ENCODE assay signal across 27 mouse cellular contexts in genomic region chr11:104400961-104401360, GRCm38 (mm10).
DNase-seq lines count a peak whose midpoint lies in the region; ATAC-seq and TF ChIP-seq lines count a peak whose summit lies in the region.
"Had no signal": no experiment of that assay in that cellular context is flagged by ENCODE, and none has a peak within 500 bp of the region (broad histone marks: within the 10 kb centered on the region; RNA-seq: fewer than 3 reads in every experiment).

No protein-coding gene starts in this region.

- H3K4me1 ChIP-seq in heart, embryonic 15.5 days (replicated peaks) = peaks cover 24% of the 10 kb centered on the region
- peaks cover 8% of the 10 kb centered on the region; the same call in 1 of the 2 replicates for H3K4me1 ChIP-seq in heart, embryonic 10.5 days
- H3K4me1 ChIP-seq in midbrain, postnatal 0 days (ENCODE audit: insufficient read depth, low read length) = no peaks in the 10 kb centered on the region
- H3K4me1 ChIP-seq in midbrain, embryonic 15.5 days = peaks cover 20% of the 10 kb centered on the region
- H3K4me1 ChIP-seq: embryonic facial prominence, embryonic 15.5 days had no signal

- H3K9me3 ChIP-seq in heart, embryonic 15.5 days (replicated peaks) = no peaks in the 10 kb centered on the region
- H3K9me3 ChIP-seq in heart, embryonic 10.5 days = no peaks in the 10 kb centered on the region
- no peaks in the 10 kb centered on the region for H3K9me3 ChIP-seq in midbrain, postnatal 0 days (ENCODE audit: low read length)
- no peaks in the 10 kb centered on the region for H3K9me3 ChIP-seq in midbrain, embryonic 15.5 days
- H3K9me3 ChIP-seq: embryonic facial prominence, embryonic 13.5 days; embryonic facial prominence, embryonic 15.5 days; forebrain, embryonic 10.5 days; forebrain, embryonic 12.5 days; forebrain, embryonic 15.5 days; G1E had no signal

- 42% methylated on average over 5 of the region's 5 CpGs for WGBS in heart, embryonic 15.5 days
- 57% methylated on average over 5 of the region's 5 CpGs for WGBS in heart, embryonic 10.5 days
- WGBS in midbrain, postnatal 0 days = 34% methylated on average over 5 of the region's 5 CpGs
- 46% methylated on average over 5 of the region's 5 CpGs for WGBS in midbrain, embryonic 15.5 days

- no peak overlapping the region for H3K9ac ChIP-seq in heart, embryonic 15.5 days
- no peak overlapping the region for H3K9ac ChIP-seq in midbrain, postnatal 0 days (replicated peaks; ENCODE audit: low read length, poor library complexity, severe bottlenecking)
- no peak overlapping the region for H3K9ac ChIP-seq in midbrain, embryonic 15.5 days
- H3K9ac ChIP-seq: embryonic facial prominence, embryonic 13.5 days; embryonic facial prominence, embryonic 15.5 days; forebrain, embryonic 12.5 days; forebrain, embryonic 15.5 days; forebrain, postnatal 0 days had no signal

- H3K36me3 ChIP-seq in heart, embryonic 15.5 days = peaks cover 9% of the 10 kb centered on the region; the same call in 1 of the 2 replicates
- H3K36me3 ChIP-seq in heart, embryonic 10.5 days = peaks cover 24% of the 10 kb centered on the region
- peaks cover 3% of the 10 kb centered on the region; the same call in 1 of the 2 replicates for H3K36me3 ChIP-seq in midbrain, postnatal 0 days (ENCODE audit: insufficient read depth, low read length)
- H3K36me3 ChIP-seq in midbrain, embryonic 15.5 days (replicated peaks) = no peaks in the 10 kb centered on the region
- H3K36me3 ChIP-seq: forebrain, embryonic 15.5 days had no signal

- no peak for DNase-seq in frontal cortex, postnatal 25 days (ENCODE audit: low spot score in 2 of 2)
- no peak for DNase-seq in heart, embryonic 10.5 days (ENCODE audit: low spot score)
- no peak for DNase-seq in midbrain, postnatal 0 days (ENCODE audit: low spot score)
- DNase-seq: adrenal gland, adult 2 months; adrenal gland, postnatal 10 days; adrenal gland, postnatal 25 days; B cell, adult 2 months; cerebellum, adult 11 months; cerebellum, adult 18-20 months; cerebellum, adult 8-10 months; cerebellum, adult 9-11 months; cerebellum, postnatal 14 days; cerebellum, postnatal 36 days; embryo, embryonic 11 days; forebrain, postnatal 0 days had no signal

- no peak for TF ChIP-seq CTCF in midbrain, postnatal 0 days (IDR thresholded peaks at IDR 0.05)

- no peak overlapping the region for H3K4me2 ChIP-seq in heart, embryonic 15.5 days
- H3K4me2 ChIP-seq in midbrain, postnatal 0 days (ENCODE audit: low read depth, low read length, poor library complexity, severe bottlenecking) = no peak overlapping the region
- no peak overlapping the region for H3K4me2 ChIP-seq in midbrain, embryonic 15.5 days
- H3K4me2 ChIP-seq: embryonic facial prominence, embryonic 13.5 days; embryonic facial prominence, embryonic 15.5 days; forebrain, embryonic 12.5 days; forebrain, embryonic 15.5 days had no signal

- no peak overlapping the region for H3K4me3 ChIP-seq in heart, embryonic 15.5 days
- no peak overlapping the region for H3K4me3 ChIP-seq in heart, embryonic 10.5 days
- no peak overlapping the region for H3K4me3 ChIP-seq in midbrain, postnatal 0 days (ENCODE audit: low read depth, low read length)
- no peak overlapping the region for H3K4me3 ChIP-seq in midbrain, embryonic 15.5 days
- H3K4me3 ChIP-seq: embryonic facial prominence, embryonic 13.5 days; embryonic facial prominence, embryonic 15.5 days; erythroblast, embryonic 14.5 days; forebrain, embryonic 10.5 days; forebrain, embryonic 12.5 days; forebrain, embryonic 15.5 days had no signal

- 0 out of 2 replicates have a peak overlapping the region, but pooled peaks have one; percentile 12 for H3K27ac ChIP-seq in heart, embryonic 15.5 days
- no peak overlapping the region for H3K27ac ChIP-seq in heart, embryonic 10.5 days
- peak overlapping the region; percentile 9; the same call in 1 of the 2 replicates for H3K27ac ChIP-seq in midbrain, postnatal 0 days (ENCODE audit: low read depth, low read length)
- H3K27ac ChIP-seq in midbrain, embryonic 15.5 days = no peak overlapping the region
- H3K27ac ChIP-seq: embryonic facial prominence, embryonic 13.5 days; embryonic facial prominence, embryonic 15.5 days; forebrain, embryonic 10.5 days; forebrain, embryonic 12.5 days; forebrain, embryonic 15.5 days had no signal

- no peaks in the 10 kb centered on the region for H3K27me3 ChIP-seq in heart, embryonic 15.5 days
- no peaks in the 10 kb centered on the region for H3K27me3 ChIP-seq in heart, embryonic 10.5 days (ENCODE audit: insufficient read depth, poor library complexity, severe bottlenecking)
- no peaks in the 10 kb centered on the region for H3K27me3 ChIP-seq in midbrain, postnatal 0 days (ENCODE audit: insufficient read depth, low read length)
- H3K27me3 ChIP-seq in midbrain, embryonic 15.5 days (replicated peaks) = no peaks in the 10 kb centered on the region
- H3K27me3 ChIP-seq: CH12.LX; embryonic facial prominence, embryonic 13.5 days; embryonic facial prominence, embryonic 15.5 days; forebrain, embryonic 12.5 days; forebrain, embryonic 15.5 days had no signal

- ATAC-seq in frontal cortex, adult (ENCODE audit: low TSS enrichment) = 0 out of 2 replicates have a peak, but pooled peaks have one; percentile 27
- no peak for ATAC-seq in heart, embryonic 15.5 days (replicated peaks; ENCODE audit: insufficient number of reproducible peaks, insufficient read depth, low FRiP score, low read depth)
- no peak for ATAC-seq in midbrain, postnatal 0 days (ENCODE audit: low FRiP score)
- ATAC-seq in midbrain, embryonic 15.5 days (replicated peaks) = no peak
- ATAC-seq: CD4-positive, CD25-positive, alpha-beta regulatory T cell, adult 4 months; forebrain, embryonic 15.5 days; forebrain, postnatal 0 days had no signal

Comparison
In these comparisons a context has a peak if more than half of its experiments do, and no peak if none do; other contexts are left out.
1. H3K27ac ChIP-seq: peak in heart, embryonic 15.5 days (single experiment) and midbrain, postnatal 0 days (single experiment); none in heart, embryonic 10.5 days (single experiment) and midbrain, embryonic 15.5 days (single experiment).